Mouse (Mus musculus): ENCODE measurements around the gene Emc6.

GRCm38 (mm10) chr11:73222846-73223245, 46.0 kb upstream of the Emc6 start:
- TF ChIP-seq CTCF (IDR thresholded peaks at IDR 0.05; ENCODE audit: borderline replicate concordance, insufficient read depth, low read length): no peak
- no peak for TF ChIP-seq POLR2A (IDR thresholded peaks at IDR 0.05; ENCODE audit: low read depth, low read length)

All from embryonic fibroblast, embryonic 13.5 days (primary cell).